Mouse (Mus musculus): ENCODE results near the gene Popdc3.
A peak's percentile ranks its signal among the peaks of the same experiment; 100 is the strongest.
"Not testable (repeated sequence)": the region's sequence is repeated elsewhere in the genome, so short reads cannot be mapped to it uniquely, and the experiment has no call there.

Gene Popdc3

GRCm38 (mm10) chr10:45177798-45178197, at the start of gene Popdc3:
TSS of gene Popdc3 (plus strand) at chr10:45178098.
- DNase-seq = not testable (repeated sequence)

- DNase-seq = no peak
These were observed 48.8 kb upstream of the Popdc3 start for GRCm38 (mm10) chr10:45129105-45129504.

- no peak for DNase-seq
These were observed 47.9 kb upstream of the Popdc3 start for GRCm38 (mm10) chr10:45130004-45130403.

- DNase-seq = peak; percentile 29
These were observed 45.5 kb upstream of the Popdc3 start for GRCm38 (mm10) chr10:45132371-45132770.

- DNase-seq = no peak
These were observed 41.1 kb upstream of the Popdc3 start for GRCm38 (mm10) chr10:45136806-45137205.

GRCm38 (mm10) chr10:45139910-45140309, 38.0 kb upstream of the Popdc3 start:
- no peak for DNase-seq

- no peak for DNase-seq
These were observed 37.3 kb upstream of the Popdc3 start for GRCm38 (mm10) chr10:45140474-45141212.

GRCm38 (mm10) chr10:45142359-45142758, 35.5 kb upstream of the Popdc3 start:
- DNase-seq = no peak

- no peak for DNase-seq
These were observed 33.7 kb upstream of the Popdc3 start for GRCm38 (mm10) chr10:45144038-45144817.

- DNase-seq = no peak
These were observed 31.1 kb upstream of the Popdc3 start for GRCm38 (mm10) chr10:45146821-45147220.

- peak; percentile 45 for DNase-seq
These were observed 26.8 kb upstream of the Popdc3 start for GRCm38 (mm10) chr10:45151137-45151536.

- no peak for DNase-seq
These were observed 25.9 kb upstream of the Popdc3 start for GRCm38 (mm10) chr10:45151771-45152692.

GRCm38 (mm10) chr10:45154557-45155060, 23.3 kb upstream of the Popdc3 start:
- no peak for DNase-seq

- DNase-seq = no peak
These were observed 12.0 kb upstream of the Popdc3 start for GRCm38 (mm10) chr10:45165851-45166250.

GRCm38 (mm10) chr10:45173927-45174326, 4.0 kb upstream of the Popdc3 start:
- DNase-seq = no peak

GRCm38 (mm10) chr10:45174345-45174744, 3.6 kb upstream of the Popdc3 start:
- no peak for DNase-seq

- no peak for DNase-seq
These were observed 2.9 kb downstream of the Popdc3 start for GRCm38 (mm10) chr10:45180677-45181326.

- DNase-seq = no peak
These were observed 3.4 kb downstream of the Popdc3 start for GRCm38 (mm10) chr10:45181344-45181743.

GRCm38 (mm10) chr10:45185457-45185856, 7.6 kb downstream of the Popdc3 start:
- no peak for DNase-seq

GRCm38 (mm10) chr10:45193330-45194310, 15.7 kb downstream of the Popdc3 start:
- DNase-seq = peak; percentile 39

GRCm38 (mm10) chr10:45194531-45194930, 16.6 kb downstream of the Popdc3 start:
- no peak for DNase-seq

All from embryo, embryonic 11 days (tissue).